Mouse (Mus musculus): ENCODE measurements around the gene Cotl1. TPM values are rescaled to one million over a fixed set of nuclear protein-coding genes. Genes with fewer than 3 reads are reported as not detected.

The Cotl1 gene
- polyA plus RNA-seq, 1 experiment from 2014 or later = 101 TPM

DNA sequence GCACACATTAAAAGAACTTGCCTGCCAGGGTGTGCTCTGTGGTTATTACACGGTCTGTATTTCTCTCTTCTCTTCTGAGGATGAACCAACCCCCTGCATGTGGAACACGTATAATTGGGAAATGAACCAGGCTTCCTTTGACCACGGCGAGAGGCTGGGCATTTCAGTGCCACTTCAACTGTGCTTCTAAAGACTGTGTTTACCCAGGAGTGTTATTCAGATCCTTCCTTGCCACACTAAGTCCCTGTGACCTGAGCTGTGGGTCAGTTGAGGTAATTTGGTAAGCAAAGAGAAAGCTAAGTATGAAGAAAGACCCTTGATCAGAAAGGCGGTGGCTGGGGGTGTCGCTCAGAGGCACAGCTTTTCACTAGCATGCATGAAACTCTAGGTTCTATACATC, 41.0 kb upstream of the Cotl1 start:
- H3K9ac ChIP-seq (ENCODE audit: low read depth, low read length) = no peak overlapping the region
- ATAC-seq (replicated peaks; ENCODE audit: low FRiP score, low read depth) (no peak), DNase-seq (ENCODE audit: low spot score) (no peak)
- peak overlapping the region; percentile 60 for H3K27ac ChIP-seq
- no peak overlapping the region for H3K4me2 ChIP-seq (ENCODE audit: low read length)
- TF ChIP-seq CTCF (IDR thresholded peaks at IDR 0.05; ENCODE audit: low read depth) = no peak
- WGBS = 65% methylated on average over 6 of the region's 6 CpGs
- 0 out of 2 replicates have a peak, but pooled peaks cover 5% of the 10 kb centered on the region for H3K36me3 ChIP-seq (ENCODE audit: insufficient read depth, low read length)
- no peak overlapping the region for H3K4me3 ChIP-seq (replicated peaks; ENCODE audit: low read depth, low read length)
- no peaks in the 10 kb centered on the region for H3K9me3 ChIP-seq (replicated peaks; ENCODE audit: low read length)
- H3K27me3 ChIP-seq (ENCODE audit: insufficient read depth, low read length) = no peaks in the 10 kb centered on the region
- H3K4me1 ChIP-seq (replicated peaks; ENCODE audit: insufficient read depth, low read length) = no peaks in the 10 kb centered on the region

DNA sequence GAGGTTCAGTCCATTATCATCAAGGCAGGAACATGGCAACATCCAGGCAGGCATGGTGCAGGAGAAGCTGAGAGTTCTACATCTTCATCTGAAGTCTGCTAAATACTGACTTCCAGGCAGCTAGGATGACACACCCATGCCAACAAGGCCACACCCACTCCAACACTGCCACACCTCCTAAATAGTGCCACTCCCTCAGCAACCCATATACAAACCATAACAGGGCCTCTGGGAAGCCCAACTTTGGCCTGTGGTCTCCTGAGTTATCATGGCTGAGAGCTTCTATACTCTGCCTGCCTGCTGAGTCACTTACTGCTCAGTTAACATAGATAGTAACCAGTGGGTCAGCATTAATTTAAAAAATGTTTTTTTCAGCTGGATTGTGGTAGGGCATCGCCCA, 32.8 kb upstream of the Cotl1 start:
- H3K9me3 ChIP-seq (replicated peaks; ENCODE audit: low read length) = no peaks in the 10 kb centered on the region
- 100% methylated on average over 1 of the region's 1 CpGs for WGBS
- no peak overlapping the region for H3K4me2 ChIP-seq (ENCODE audit: low read length)
- H3K27me3 ChIP-seq (ENCODE audit: insufficient read depth, low read length) = no peaks in the 10 kb centered on the region
- H3K36me3 ChIP-seq (ENCODE audit: insufficient read depth, low read length) = peaks cover 37% of the 10 kb centered on the region
- H3K27ac ChIP-seq = no peak overlapping the region
- no peak overlapping the region for H3K9ac ChIP-seq (ENCODE audit: low read depth, low read length)
- H3K4me3 ChIP-seq (replicated peaks; ENCODE audit: low read depth, low read length) = no peak overlapping the region
- TF ChIP-seq CTCF (IDR thresholded peaks at IDR 0.05; ENCODE audit: low read depth) = no peak
- DNase-seq (ENCODE audit: low spot score) (no peak), ATAC-seq (replicated peaks; ENCODE audit: low FRiP score, low read depth) (no peak)
- no peaks in the 10 kb centered on the region for H3K4me1 ChIP-seq (replicated peaks; ENCODE audit: insufficient read depth, low read length)

DNA sequence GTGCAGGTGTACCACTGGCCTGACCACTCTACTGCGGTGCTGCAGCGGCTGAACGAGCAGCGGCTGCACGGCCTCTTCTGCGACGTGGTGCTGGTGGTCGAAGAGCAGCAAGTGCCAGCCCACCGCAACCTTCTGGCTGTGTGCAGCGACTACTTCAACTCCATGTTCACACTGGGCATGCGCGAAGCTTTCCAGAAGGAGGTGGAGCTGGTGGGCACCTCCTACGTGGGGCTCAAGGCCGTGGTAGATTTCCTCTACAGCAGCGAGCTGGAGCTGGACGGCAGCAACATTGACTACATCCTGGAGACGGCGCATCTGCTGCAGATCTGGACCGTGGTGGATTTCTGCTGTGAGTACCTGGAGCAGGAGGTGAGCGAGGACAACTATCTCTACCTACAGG, 29.3 kb upstream of the Cotl1 start:
- H3K36me3 ChIP-seq (ENCODE audit: insufficient read depth, low read length) = peaks cover 36% of the 10 kb centered on the region
- no peak for TF ChIP-seq CTCF (IDR thresholded peaks at IDR 0.05; ENCODE audit: low read depth)
- H3K27me3 ChIP-seq (ENCODE audit: insufficient read depth, low read length) = no peaks in the 10 kb centered on the region
- no peaks in the 10 kb centered on the region for H3K4me1 ChIP-seq (replicated peaks; ENCODE audit: insufficient read depth, low read length)
- H3K9me3 ChIP-seq (replicated peaks; ENCODE audit: low read length) = no peaks in the 10 kb centered on the region
- no peak overlapping the region for H3K9ac ChIP-seq (ENCODE audit: low read depth, low read length)
- no peak overlapping the region for H3K4me3 ChIP-seq (replicated peaks; ENCODE audit: low read depth, low read length)
- ATAC-seq (replicated peaks; ENCODE audit: low FRiP score, low read depth) (no peak), DNase-seq (ENCODE audit: low spot score) (no peak)
- H3K4me2 ChIP-seq (ENCODE audit: low read length) = no peak overlapping the region
- H3K27ac ChIP-seq = no peak overlapping the region
- WGBS = 72% methylated on average over 20 of the region's 20 CpGs

DNA sequence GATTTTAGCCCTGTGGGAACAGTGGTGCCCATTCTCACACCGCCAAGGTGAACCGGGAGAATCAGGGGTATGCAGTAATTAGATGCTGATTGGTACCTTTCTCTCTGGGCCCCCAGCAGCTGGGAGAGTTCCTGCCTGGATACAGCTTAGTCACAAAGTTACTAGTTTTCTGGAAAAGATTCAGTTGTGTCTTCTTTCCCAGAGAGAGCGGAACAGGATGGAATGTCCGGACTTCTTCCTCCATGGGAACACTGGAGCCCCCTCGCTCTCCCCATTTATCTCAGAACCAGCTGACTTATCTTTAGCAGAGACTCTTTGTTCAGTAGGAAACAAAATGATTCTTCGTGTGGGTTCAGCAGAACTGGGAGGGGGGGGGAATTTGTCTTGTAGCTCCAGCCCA, 22.4 kb upstream of the Cotl1 start:
- Histone ChIP-seq H3K27me3 (ENCODE audit: insufficient read depth, low read length) (no peaks in the 10 kb centered on the region), H3K4me3 (replicated peaks; ENCODE audit: low read depth, low read length) (peak overlapping the region; percentile 92), H3K9me3 (replicated peaks; ENCODE audit: low read length) (no peaks in the 10 kb centered on the region), H3K27ac (0 out of 2 replicates have a peak overlapping the region, but pooled peaks have one; percentile 77), H3K9ac (ENCODE audit: low read depth, low read length) (peak overlapping the region; percentile 83), H3K4me1 (replicated peaks; ENCODE audit: insufficient read depth, low read length) (peaks cover 14% of the 10 kb centered on the region; the same call in 1 of the 2 replicates), H3K36me3 (ENCODE audit: insufficient read depth, low read length) (0 out of 2 replicates have a peak, but pooled peaks cover 5% of the 10 kb centered on the region), H3K4me2 (ENCODE audit: low read length) (peak overlapping the region; percentile 96)
- WGBS = 15% methylated on average over 6 of the region's 6 CpGs
- TF ChIP-seq CTCF (IDR thresholded peaks at IDR 0.05; ENCODE audit: low read depth) = no peak
- DNase-seq (ENCODE audit: low spot score) (peak; percentile 63), ATAC-seq (replicated peaks; ENCODE audit: low FRiP score, low read depth) (no peak)

DNA sequence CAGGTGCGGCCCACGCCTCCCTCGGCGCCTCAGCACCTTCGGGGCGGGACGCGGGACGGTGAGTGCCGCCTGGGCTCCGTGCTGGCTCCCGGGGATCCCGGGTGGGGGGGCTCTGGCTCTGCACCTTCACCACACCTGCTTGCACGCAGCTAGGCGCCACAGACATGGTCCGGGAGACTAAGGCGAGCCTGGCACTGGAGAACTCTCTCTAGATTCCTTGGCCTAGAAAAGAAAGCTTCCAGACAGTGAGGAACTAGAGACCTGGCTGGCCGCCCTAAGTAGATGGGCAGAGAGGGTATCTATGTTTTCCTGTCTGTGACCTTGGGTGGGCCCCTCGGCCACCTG, 22.0 kb upstream of the Cotl1 start:
- H3K4me1 ChIP-seq (replicated peaks; ENCODE audit: insufficient read depth, low read length) = peaks cover 14% of the 10 kb centered on the region; the same call in 1 of the 2 replicates
- H3K9ac ChIP-seq (ENCODE audit: low read depth, low read length) = peak overlapping the region; percentile 83
- ATAC-seq (replicated peaks; ENCODE audit: low FRiP score, low read depth) (no peak; the same call in 1 of the 2 replicates), DNase-seq (ENCODE audit: low spot score) (peak; percentile 41)
- peak overlapping the region; percentile 96 for H3K4me2 ChIP-seq (ENCODE audit: low read length)
- under 1% methylated on average over 19 of the region's 19 CpGs for WGBS
- 0 out of 2 replicates have a peak, but pooled peaks cover 5% of the 10 kb centered on the region for H3K36me3 ChIP-seq (ENCODE audit: insufficient read depth, low read length)
- no peaks in the 10 kb centered on the region for H3K27me3 ChIP-seq (ENCODE audit: insufficient read depth, low read length)
- no peaks in the 10 kb centered on the region for H3K9me3 ChIP-seq (replicated peaks; ENCODE audit: low read length)
- H3K4me3 ChIP-seq (replicated peaks; ENCODE audit: low read depth, low read length) = peak overlapping the region; percentile 92
- peak overlapping the region; percentile 77 for H3K27ac ChIP-seq
- no peak for TF ChIP-seq CTCF (IDR thresholded peaks at IDR 0.05; ENCODE audit: low read depth)

DNA sequence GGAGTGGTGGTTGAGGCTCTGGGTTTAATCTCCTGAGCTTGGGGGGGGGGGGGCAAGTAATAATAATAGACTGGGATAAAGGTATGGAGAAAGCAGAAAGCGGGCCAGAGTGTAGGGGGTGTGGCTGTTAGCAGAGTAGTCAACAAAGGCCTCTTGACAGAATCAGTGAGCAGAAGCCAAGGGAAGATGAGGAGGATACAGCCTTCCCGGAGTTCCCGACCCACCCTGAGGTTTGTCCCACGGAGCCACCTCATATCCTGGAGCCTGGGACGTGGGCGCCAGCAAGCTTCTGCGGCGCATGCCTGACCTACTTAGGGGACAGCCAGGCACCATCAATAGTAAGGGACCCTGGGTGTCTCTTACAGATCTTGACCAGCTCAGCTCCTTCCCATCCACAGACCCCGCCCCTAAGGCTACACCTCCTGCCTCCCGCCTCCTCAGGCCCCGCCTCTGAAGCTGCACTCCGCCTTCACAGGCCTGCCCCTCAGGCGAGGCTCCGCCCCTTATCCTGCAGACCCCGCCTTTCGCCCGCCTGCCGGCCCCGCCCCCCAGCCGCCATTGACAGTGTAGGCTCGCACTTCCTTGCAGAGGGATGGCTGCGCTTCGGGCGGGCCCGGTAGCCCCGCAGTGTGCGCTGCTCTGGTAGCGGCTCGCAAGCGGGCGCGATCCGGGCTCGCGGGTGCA, 21.5 kb upstream of the Cotl1 start, which contains the start of gene Klhl36:
TSS of gene Klhl36 (plus strand) at position 561 of the 684 bp plus-strand sequence.
- H3K9ac ChIP-seq (ENCODE audit: low read depth, low read length) = peak within 1 kb of the TSS; percentile 83
- under 1% methylated on average over 35 of the region's 35 CpGs for WGBS
- DNase-seq (ENCODE audit: low spot score) = peak; percentile 99

More for the DNA sequence above, 21.5 kb upstream of the Cotl1 start, which contains the start of gene Klhl36:
- no peak for TF ChIP-seq CTCF (IDR thresholded peaks at IDR 0.05; ENCODE audit: low read depth)
- ATAC-seq (replicated peaks; ENCODE audit: low FRiP score, low read depth) = peak; percentile 94
- Histone ChIP-seq H3K9me3 (replicated peaks; ENCODE audit: low read length) (no peaks in the 10 kb centered on the region), H3K4me1 (replicated peaks; ENCODE audit: insufficient read depth, low read length) (peaks cover 14% of the 10 kb centered on the region; the same call in 1 of the 2 replicates), H3K27me3 (ENCODE audit: insufficient read depth, low read length) (no peaks in the 10 kb centered on the region), H3K36me3 (ENCODE audit: insufficient read depth, low read length) (0 out of 2 replicates have a peak, but pooled peaks cover 5% of the 10 kb centered on the region), H3K27ac (peak within 1 kb of the TSS; percentile 77), H3K4me2 (ENCODE audit: low read length) (peak within 1 kb of the TSS; percentile 96), H3K4me3 (replicated peaks; ENCODE audit: low read depth, low read length) (peak within 1 kb of the TSS; percentile 92)
